Mouse (Mus musculus) limb, embryonic 10.5 days (tissue): ENCODE results near the gene Ak9. TPM values are rescaled to one million over a fixed set of nuclear protein-coding genes. Genes with fewer than 3 reads are reported as not detected.
"Not testable (repeated sequence)": the region's sequence is repeated elsewhere in the genome, so short reads cannot be mapped to it uniquely, and the experiment has no call there.

Experiments
- DNase-seq: peaks from one replicate; pipeline ENCODE4 v3.0.0-alpha.2; 2017; ENCODE audit warnings: low spot score
- H3K27ac ChIP-seq: fragments of 300-500 bp; sonication (generic); 2 replicates; pipeline ENCODE4 v1.5.1; 2016; ENCODE audit warnings: mild to moderate bottlenecking
- H3K27me3 ChIP-seq: fragments of 300-500 bp; sonication (generic); 2 replicates; pipeline ENCODE4 v1.6.1; 2016; ENCODE audit warnings: low read depth, mild to moderate bottlenecking; ENCODE audit not compliant: poor library complexity, severe bottlenecking
- H3K36me3 ChIP-seq: fragments of 300-500 bp; sonication (generic); 2 replicates; pipeline ENCODE4 v1.6.1; 2016; ENCODE audit warnings: mild to moderate bottlenecking, moderate library complexity
- H3K4me1 ChIP-seq: fragments of 300-500 bp; sonication (generic); 2 replicates; pipeline ENCODE4 v1.6.1; 2016
- H3K4me3 ChIP-seq: fragments of 300-500 bp; sonication (generic); 2 replicates; pipeline ENCODE4 v1.5.1; 2016; ENCODE audit warnings: mild to moderate bottlenecking, moderate library complexity
- H3K9me3 ChIP-seq: fragments of 300-500 bp; sonication (generic); replicated peaks from 2 replicates; pipeline ENCODE4 v1.6.1; 2016; ENCODE audit warnings: mild to moderate bottlenecking
- WGBS: fragments of 180-500 bp; shearing (Covaris S2); methylation state at CpG from one replicate; pipeline ENCODE4 v1.1.7; 2016; 5-methylcytosine and 5-hydroxymethylcytosine counted together
- polyA plus RNA-seq: library from polyadenylated mRNA; unstranded; fragments of >200 nt; fragmentation: Nextera tagmentation; extraction: Ambion mirVana; gene quantifications from 2 replicates; pipeline ENCODE4 v1.2.1, GENCODE M21; 2016

Ak9 gene
- polyA plus RNA-seq, 1 experiment from 2014 or later, result not detected

- Histone ChIP-seq H3K27ac (no peak overlapping the region), H3K36me3 (no peaks in the 10 kb centered on the region), H3K9me3 (no peaks in the 10 kb centered on the region), H3K4me1 (no peaks in the 10 kb centered on the region), H3K27me3 (no peaks in the 10 kb centered on the region), H3K4me3 (no peak overlapping the region)
- WGBS, result 74% methylated on average over 12 of the region's 12 CpGs
- DNase-seq, result no peak
Measured at GRCm38 (mm10) chr10:41380466-41380865, 76.7 kb downstream of the Ak9 start.

- H3K27ac ChIP-seq, result no peak overlapping the region
- H3K9me3 ChIP-seq, result no peaks in the 10 kb centered on the region
- no peaks in the 10 kb centered on the region for H3K36me3 ChIP-seq
- H3K4me1 ChIP-seq, result no peaks in the 10 kb centered on the region
- no peak for DNase-seq
- H3K4me3 ChIP-seq, result no peak overlapping the region
- whole genome bisulfite sequencing, result 74% methylated on average over 15 of the region's 15 CpGs
- no peaks in the 10 kb centered on the region for H3K27me3 ChIP-seq
Measured at GRCm38 (mm10) chr10:41385506-41386221, 81.9 kb downstream of the Ak9 start.

DNA sequence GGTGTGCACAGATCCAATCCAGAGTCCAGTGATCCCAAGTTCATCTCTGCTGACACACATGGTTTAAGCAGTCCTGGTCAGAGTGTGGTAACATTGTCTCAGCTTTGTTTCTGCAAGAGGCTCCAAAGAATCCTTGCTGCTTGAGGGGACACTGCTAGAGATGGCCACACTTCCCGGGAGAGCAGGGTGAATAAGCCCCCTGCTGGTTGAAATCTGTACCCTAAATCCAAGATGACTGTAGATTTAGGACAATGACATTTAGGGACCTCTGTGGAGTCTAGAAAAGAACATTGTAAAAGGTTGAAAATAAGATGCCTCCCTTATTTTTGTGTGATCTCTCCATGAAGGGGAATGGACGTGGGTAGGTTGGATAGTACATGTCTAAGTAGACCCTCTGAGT lies 89.8 kb downstream of the Ak9 start:
- H3K4me3 ChIP-seq, result no peak overlapping the region
- no peak overlapping the region for H3K27ac ChIP-seq
- H3K27me3 ChIP-seq, result no peaks in the 10 kb centered on the region
- WGBS, result 67% methylated on average over 2 of the region's 2 CpGs
- H3K9me3 ChIP-seq, result no peaks in the 10 kb centered on the region
- peaks cover 2% of the 10 kb centered on the region; the same call in 1 of the 2 replicates for H3K4me1 ChIP-seq
- DNase-seq, result no peak
- no peaks in the 10 kb centered on the region for H3K36me3 ChIP-seq

GRCm38 (mm10) chr10:41401097-41401496 lies 97.3 kb downstream of the Ak9 start:
- no peaks in the 10 kb centered on the region for H3K9me3 ChIP-seq
- 87% methylated on average over 3 of the region's 3 CpGs for WGBS
- no peaks in the 10 kb centered on the region for H3K27me3 ChIP-seq
- DNase-seq, result no peak
- no peaks in the 10 kb centered on the region for H3K36me3 ChIP-seq
- no peak overlapping the region for H3K27ac ChIP-seq
- H3K4me3 ChIP-seq, result no peak overlapping the region
- H3K4me1 ChIP-seq, result no peaks in the 10 kb centered on the region

DNA sequence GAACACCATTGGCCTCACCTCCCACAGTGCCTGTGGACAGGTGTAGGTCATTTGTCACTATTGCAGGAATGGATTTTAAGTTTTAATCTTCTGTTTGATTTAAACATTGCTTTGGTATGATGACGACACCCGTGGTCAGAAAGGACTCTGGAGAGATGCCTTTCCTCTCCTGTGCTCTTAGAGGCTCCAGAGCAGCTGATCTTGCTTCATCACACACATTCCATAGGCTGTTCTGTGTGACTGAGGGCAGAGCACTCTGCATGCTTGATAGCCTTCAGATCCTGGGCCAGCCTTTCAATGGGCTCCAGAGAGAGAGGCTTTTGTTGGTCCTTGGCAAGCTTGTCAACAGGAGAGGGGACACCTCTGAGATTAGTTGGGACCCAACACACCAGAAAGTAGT lies 99.6 kb downstream of the Ak9 start:
- no peaks in the 10 kb centered on the region for H3K9me3 ChIP-seq
- H3K4me3 ChIP-seq, result no peak overlapping the region
- no peak overlapping the region for H3K27ac ChIP-seq
- H3K4me1 ChIP-seq, result no peaks in the 10 kb centered on the region
- no peaks in the 10 kb centered on the region for H3K27me3 ChIP-seq
- WGBS, result 77% methylated on average over 2 of the region's 2 CpGs
- H3K36me3 ChIP-seq, result no peaks in the 10 kb centered on the region
- no peak for DNase-seq

DNA sequence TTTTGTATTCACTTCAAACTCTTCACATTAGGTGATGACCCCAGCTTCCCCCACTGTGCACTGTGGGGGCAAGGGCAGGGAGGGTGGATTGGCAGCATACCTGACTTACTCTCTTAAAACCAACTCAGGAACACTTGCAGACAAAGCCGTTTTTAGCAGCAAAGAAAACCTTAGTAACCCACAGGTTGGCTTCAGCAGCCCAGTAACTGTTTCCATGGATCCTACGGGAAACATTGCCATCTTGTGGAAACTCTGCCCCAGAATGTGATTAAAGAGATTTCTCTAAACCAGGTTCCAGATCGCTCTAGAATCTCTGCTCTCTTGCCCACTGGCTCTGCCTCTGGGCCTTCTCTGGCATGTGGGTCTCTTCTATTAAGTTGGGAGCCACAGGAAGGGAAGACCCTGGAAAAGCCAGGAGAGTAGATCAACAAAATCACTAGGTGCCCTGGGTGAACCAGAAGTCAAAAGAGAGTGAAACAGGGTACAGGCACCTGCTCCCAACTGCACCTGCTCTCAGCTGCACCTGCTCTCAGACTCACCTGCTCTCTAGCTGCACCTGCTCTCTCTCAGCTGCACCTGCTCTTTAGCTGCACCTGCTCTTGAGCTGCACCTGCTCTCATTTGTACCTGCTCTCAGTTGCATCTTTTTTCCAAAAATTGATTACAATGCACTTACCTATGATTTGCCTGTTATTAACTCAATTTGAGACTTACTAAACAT lies 100.3 kb downstream of the Ak9 start:
- H3K9me3 ChIP-seq, result no peaks in the 10 kb centered on the region
- H3K27me3 ChIP-seq, result no peaks in the 10 kb centered on the region
- 40% methylated on average over 3 of the region's 3 CpGs for WGBS
- no peak overlapping the region for H3K4me3 ChIP-seq
- no peaks in the 10 kb centered on the region for H3K36me3 ChIP-seq
- H3K27ac ChIP-seq, result no peak overlapping the region
- DNase-seq, result no peak
- H3K4me1 ChIP-seq, result no peaks in the 10 kb centered on the region

- not testable (repeated sequence) for H3K27ac ChIP-seq, DNase-seq, H3K27me3 ChIP-seq, H3K9me3 ChIP-seq, H3K4me3 ChIP-seq, H3K4me1 ChIP-seq, H3K36me3 ChIP-seq
- 94% methylated on average over 4 of the region's 4 CpGs for WGBS
Measured at GRCm38 (mm10) chr10:41410176-41410575, 106.4 kb downstream of the Ak9 start.

DNA sequence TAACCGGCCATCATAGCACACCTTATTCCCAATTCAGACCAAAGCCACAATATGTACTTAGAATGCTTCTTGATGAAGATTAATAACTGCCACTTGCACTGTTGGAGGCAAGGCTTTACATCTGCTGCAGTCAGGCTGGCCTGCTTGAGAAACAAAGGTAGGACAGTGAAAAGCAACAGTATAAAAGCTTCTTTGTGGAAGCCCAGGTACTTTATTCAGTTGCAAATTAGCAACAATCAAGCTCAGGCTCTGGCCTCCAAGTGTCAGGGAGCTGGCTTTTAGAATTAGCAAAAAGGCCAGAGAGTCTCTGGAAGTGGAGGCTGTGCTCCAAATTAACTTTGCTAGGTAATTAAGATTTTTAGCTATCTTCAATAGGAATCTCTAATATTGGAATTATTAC lies 107.0 kb downstream of the Ak9 start:
- H3K36me3 ChIP-seq, H3K4me1 ChIP-seq, DNase-seq, H3K27ac ChIP-seq, H3K4me3 ChIP-seq, H3K27me3 ChIP-seq, H3K9me3 ChIP-seq: not testable (repeated sequence)
- WGBS, result 98% methylated on average over 1 of the region's 1 CpGs

- not testable (repeated sequence) for H3K36me3 ChIP-seq, H3K4me1 ChIP-seq, H3K4me3 ChIP-seq, H3K9me3 ChIP-seq, H3K27me3 ChIP-seq, DNase-seq, H3K27ac ChIP-seq
- 84% methylated on average over 1 of the region's 1 CpGs for WGBS
Measured at GRCm38 (mm10) chr10:41413471-41413870, 109.7 kb downstream of the Ak9 start.

DNA sequence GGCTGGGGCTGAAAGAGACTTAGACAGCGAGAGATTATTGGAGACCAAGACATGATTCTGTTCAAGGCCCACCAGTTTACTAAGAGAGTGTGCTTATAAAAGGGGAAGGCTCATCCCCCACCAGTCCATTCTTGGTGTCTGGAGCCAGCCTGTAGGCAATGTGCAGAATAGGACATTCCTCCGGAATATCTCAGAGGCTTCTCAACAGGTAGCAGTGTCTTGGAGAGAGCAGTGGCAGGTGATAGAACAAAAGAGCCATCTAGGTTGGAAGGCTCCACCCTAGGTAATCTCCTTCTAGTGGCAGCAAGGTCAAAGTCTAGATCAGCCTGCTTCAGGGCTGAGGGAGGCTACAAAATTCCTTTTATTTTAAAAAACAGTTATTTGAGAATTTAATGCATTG lies 111.6 kb downstream of the Ak9 start:
- not testable (repeated sequence) for H3K4me3 ChIP-seq, H3K4me1 ChIP-seq, H3K9me3 ChIP-seq, DNase-seq, H3K27ac ChIP-seq, H3K36me3 ChIP-seq, H3K27me3 ChIP-seq
- WGBS, result 95% methylated on average over 2 of the region's 2 CpGs

- Histone ChIP-seq H3K9me3 (no peaks in the 10 kb centered on the region), H3K27me3 (no peaks in the 10 kb centered on the region), H3K4me3 (no peak overlapping the region), H3K36me3 (no peaks in the 10 kb centered on the region), H3K27ac (no peak overlapping the region), H3K4me1 (no peaks in the 10 kb centered on the region)
- DNase-seq, result no peak
- WGBS, result 86% methylated on average over 9 of the region's 9 CpGs
Measured at GRCm38 (mm10) chr10:41420496-41421200, 116.9 kb downstream of the Ak9 start.

DNA sequence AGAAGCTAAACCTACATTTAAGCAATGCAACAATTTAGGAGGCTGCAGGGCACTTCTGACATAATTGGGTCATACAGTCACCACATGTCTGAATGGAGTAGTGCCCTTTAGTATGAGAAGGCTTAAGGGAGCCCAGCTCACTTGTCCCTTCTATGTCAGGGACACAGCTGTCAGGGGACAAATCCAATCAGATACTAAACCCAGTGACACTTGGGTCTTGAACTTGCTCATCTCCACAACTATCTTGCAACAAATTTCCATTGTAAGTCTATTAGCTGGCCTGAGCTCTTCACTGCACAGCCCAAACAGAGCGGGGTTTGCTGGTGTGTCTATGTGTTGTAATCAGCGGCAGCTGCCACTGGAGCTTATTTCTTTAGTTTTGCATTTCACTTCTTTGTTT lies 119.9 kb downstream of the Ak9 start:
- H3K9me3 ChIP-seq, result no peaks in the 10 kb centered on the region
- H3K4me1 ChIP-seq, result no peaks in the 10 kb centered on the region
- H3K27ac ChIP-seq, result no peak overlapping the region
- no peak for DNase-seq
- no peaks in the 10 kb centered on the region for H3K27me3 ChIP-seq
- 92% methylated on average over 2 of the region's 2 CpGs for WGBS
- H3K4me3 ChIP-seq, result no peak overlapping the region
- H3K36me3 ChIP-seq, result no peaks in the 10 kb centered on the region

GRCm38 (mm10) chr10:41426368-41426767 lies 122.6 kb downstream of the Ak9 start:
- Histone ChIP-seq H3K36me3 (no peaks in the 10 kb centered on the region), H3K4me1 (no peaks in the 10 kb centered on the region), H3K27me3 (no peaks in the 10 kb centered on the region), H3K9me3 (no peaks in the 10 kb centered on the region), H3K27ac (no peak overlapping the region), H3K4me3 (no peak overlapping the region)
- 54% methylated on average over 6 of the region's 6 CpGs for WGBS
- DNase-seq, result no peak
